Mouse (Mus musculus): ENCODE measurements around the gene Rhox2h.
"Not testable (repeated sequence)": the region's sequence is repeated elsewhere in the genome, so short reads cannot be mapped to it uniquely, and the experiment has no call there.

Gene Rhox2h

GRCm38 (mm10) chrX:37673177-37673576 lies at the start of gene Rhox2h:
TSS of gene Rhox2h (minus strand) at chrX:37673277.
- DNase-seq (ENCODE audit: low read depth) = not testable (repeated sequence)

- DNase-seq (ENCODE audit: low read depth) = no peak
Observed at GRCm38 (mm10) chrX:37701821-37702387, 28.8 kb upstream of the Rhox2h start.

- DNase-seq (ENCODE audit: low read depth) = no peak
Observed at GRCm38 (mm10) chrX:37692261-37692660, 19.2 kb upstream of the Rhox2h start.

GRCm38 (mm10) chrX:37683031-37683715 lies 10.1 kb upstream of the Rhox2h start:
- DNase-seq (ENCODE audit: low read depth) = no peak

- DNase-seq (ENCODE audit: low read depth) = not testable (repeated sequence)
Observed at GRCm38 (mm10) chrX:37668664-37669063, 4.4 kb downstream of the Rhox2h start, which contains the start of gene Rhox3h. TSS of gene Rhox3h (minus strand) at chrX:37668764.

- DNase-seq (ENCODE audit: low read depth) = not testable (repeated sequence)
Observed at GRCm38 (mm10) chrX:37651227-37651626, 21.9 kb downstream of the Rhox2h start, which contains the start of gene Rhox4g. TSS of gene Rhox4g (minus strand) at chrX:37651327.

GRCm38 (mm10) chrX:37643370-37643769 lies 29.7 kb downstream of the Rhox2h start, which contains the start of gene Rhox2g:
TSS of gene Rhox2g (minus strand) at chrX:37643470.
- DNase-seq (ENCODE audit: low read depth) = not testable (repeated sequence)

- DNase-seq (ENCODE audit: low read depth) = not testable (repeated sequence)
Observed at GRCm38 (mm10) chrX:37628512-37628911, 44.6 kb downstream of the Rhox2h start, which contains the start of gene Rhox3g. TSS of gene Rhox3g (minus strand) at chrX:37628612.

Measured in induced T-regulatory cell, adult 2 months (primary cell).